Mouse (Mus musculus): ENCODE measurements around the gene Pth1r. TPM values are rescaled to one million over a fixed set of nuclear protein-coding genes. Genes with fewer than 3 reads are reported as not detected.

Pth1r gene
- polyA plus RNA-seq (2012; rRNA removed), result 15.0 and 20.5 TPM in 2 replicates

DNA sequence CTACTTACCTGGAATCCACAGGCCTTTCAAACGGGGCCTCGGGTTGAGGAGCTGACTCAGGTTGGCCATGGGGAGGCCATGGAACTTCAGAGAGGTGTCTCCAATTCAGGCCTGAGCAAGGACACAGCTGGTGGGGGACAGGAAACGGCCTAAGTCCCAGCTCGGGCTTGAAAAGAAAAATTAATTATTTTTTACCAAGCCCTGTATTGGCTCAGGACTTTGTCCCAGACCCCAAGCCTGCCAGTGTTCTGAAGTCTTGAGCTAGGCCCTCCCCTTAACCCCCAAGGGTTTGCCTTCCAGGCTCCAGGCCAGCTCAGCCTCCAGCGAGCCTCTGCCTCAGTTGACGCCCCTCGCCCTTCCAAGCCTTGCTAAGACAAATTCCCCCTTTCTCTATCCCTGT is at the start of gene Pth1r:
Gene Pth1r (minus strand): TSS at position 185 of the 400 bp plus-strand sequence.

DNA sequence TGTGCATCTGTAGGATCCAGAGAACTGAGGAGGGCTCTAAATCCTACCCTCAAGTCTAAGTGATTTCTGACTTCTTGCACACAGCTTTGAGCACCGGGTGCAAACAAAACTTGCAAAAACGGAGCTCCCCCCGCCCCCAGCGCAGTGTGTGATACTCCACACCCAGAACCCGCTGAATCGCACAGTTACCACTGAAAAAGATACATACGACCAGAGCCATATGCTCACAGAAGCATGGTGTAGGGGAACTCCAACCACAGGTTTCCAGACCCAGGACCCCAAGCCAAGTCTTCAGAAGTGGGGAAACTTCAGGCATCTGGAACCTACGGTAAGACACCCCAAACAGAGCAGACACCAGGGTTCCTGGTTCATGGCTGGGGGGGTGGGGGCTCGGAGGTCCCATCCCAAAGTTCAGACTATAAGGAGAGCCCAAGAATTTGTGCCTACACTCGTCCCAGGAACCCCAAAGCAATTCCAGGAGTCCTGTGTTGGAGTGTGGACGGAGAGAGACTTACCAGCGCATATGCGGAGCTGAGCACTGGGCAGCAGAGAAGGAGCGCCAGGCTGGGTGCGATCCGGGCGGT is 5.1 kb downstream of the Pth1r start, which contains the start of gene Myl3:
Gene Myl3 (plus strand): TSS at position 151 of the 584 bp plus-strand sequence.

Other genes with a start within 250 kb of the Pth1r start
- gene Setd2, start 214.5 kb downstream of the Pth1r start, polyA plus RNA-seq (2012; rRNA removed), result 77.3 and 80.6 TPM in 2 replicates
- 24.7 and 27.6 TPM in 2 replicates for gene Nradd, start 122.7 kb downstream of the Pth1r start, polyA plus RNA-seq (2012; rRNA removed)
- 16.4 and 16.6 TPM in 2 replicates for gene Nbeal2, start 93.0 kb downstream of the Pth1r start, polyA plus RNA-seq (2012; rRNA removed)
- gene Ccdc12, start 90.6 kb downstream of the Pth1r start, polyA plus RNA-seq (2012; rRNA removed), result 82.1 and 85.3 TPM in 2 replicates
- 0.73 and 8.6 TPM in 2 replicates for gene Myl3, start 5.3 kb downstream of the Pth1r start, polyA plus RNA-seq (2012; rRNA removed)
- not detected in 2 replicates for gene Prss42, start 51.0 kb upstream of the Pth1r start, polyA plus RNA-seq (2012; rRNA removed)
- gene Prss44, start 66.8 kb upstream of the Pth1r start, polyA plus RNA-seq (2012; rRNA removed), result not detected in 2 replicates
- 0.03 TPM in 1 of 2 replicates, not detected in the other for gene Prss43, start 79.5 kb upstream of the Pth1r start, polyA plus RNA-seq (2012; rRNA removed)
- 0.14 TPM in 1 of 2 replicates, not detected in the other for gene Prss45, start 87.4 kb upstream of the Pth1r start, polyA plus RNA-seq (2012; rRNA removed)
- gene Prss46, start 97.4 kb upstream of the Pth1r start, polyA plus RNA-seq (2012; rRNA removed), result 0.07 TPM in 1 of 2 replicates, not detected in the other
- 0.18 and 0.27 TPM in 2 replicates for gene Prss50, start 110.8 kb upstream of the Pth1r start, polyA plus RNA-seq (2012; rRNA removed)
- 4.0 and 5.5 TPM in 2 replicates for gene Als2cl, start 132.7 kb upstream of the Pth1r start, polyA plus RNA-seq (2012; rRNA removed)
- 3.4 and 4.6 TPM in 2 replicates for gene Tmie, start 133.0 kb upstream of the Pth1r start, polyA plus RNA-seq (2012; rRNA removed)
- not detected in 2 replicates for gene Fam240a, start 169.7 kb upstream of the Pth1r start, polyA plus RNA-seq (2012; rRNA removed)
- gene Tdgf1, start 199.0 kb upstream of the Pth1r start, polyA plus RNA-seq (2012; rRNA removed), result 0.06 and 0.17 TPM in 2 replicates
- gene Lrrc2, start 204.4 kb upstream of the Pth1r start, polyA plus RNA-seq (2012; rRNA removed), result 0.26 and 0.39 TPM in 2 replicates
- 0.20 TPM in 1 of 2 replicates, not detected in the other for gene Rtp3, start 243.4 kb upstream of the Pth1r start, polyA plus RNA-seq (2012; rRNA removed)

Data from central nervous system, embryonic 18 days (tissue).